Mouse (Mus musculus) G1E (cell line): ENCODE measurements around the gene Clstn3.

Experiments
- CTCF ChIP-seq: IDR thresholded peaks from 2 replicates; pipeline ENCODE4 v1.5.1; 2012; ENCODE audit warnings: low read depth, low read length, inconsistent platforms, mixed read lengths
- GATA1 ChIP-seq: IDR thresholded peaks from 2 replicates; pipeline ENCODE4 v1.6.1; 2012; ENCODE audit warnings: borderline replicate concordance, low read length, inconsistent platforms, mixed read lengths

DNA sequence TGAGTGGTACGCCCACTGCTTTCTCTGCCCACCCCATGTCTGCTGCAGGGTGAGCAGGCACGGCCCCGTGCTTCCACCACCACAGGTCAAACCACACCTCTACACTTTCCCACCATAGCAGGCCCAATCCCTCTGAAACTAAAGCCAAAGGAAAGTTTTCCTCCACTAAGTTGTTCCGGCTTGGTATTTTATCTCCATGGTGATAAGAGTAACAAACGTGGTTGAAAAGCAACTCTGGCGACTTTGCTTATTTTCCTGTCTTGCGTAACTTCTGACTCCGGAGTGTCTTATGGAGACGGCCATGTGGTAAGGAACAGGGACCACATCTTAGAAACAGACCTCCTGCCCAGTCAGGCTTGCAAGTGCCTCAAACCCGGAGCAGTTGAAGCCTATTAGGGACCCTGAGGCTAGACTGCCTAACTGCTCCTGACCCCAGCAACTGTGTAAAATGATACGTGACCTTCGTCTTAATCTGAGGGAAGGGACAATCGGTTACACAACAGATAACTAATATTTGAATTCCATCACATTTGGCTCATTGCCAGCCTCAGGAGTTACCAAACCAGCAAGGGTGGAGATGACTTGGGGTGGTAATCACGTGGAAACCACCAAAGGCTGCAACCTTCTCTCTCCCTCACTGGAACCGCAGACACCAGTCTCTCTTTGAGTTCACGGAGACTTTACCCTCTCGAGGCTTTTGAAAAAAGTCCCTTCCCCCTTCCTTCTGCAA lies 13.5 kb upstream of the Clstn3 start:
- TF ChIP-seq CTCF (no peak), GATA1 (no peak)
